Mouse (Mus musculus): ENCODE measurements at regions not wholly inside any gene's neighbourhood (a gene's known extent, or its start where the extent isn't known, plus 50 kb on each side); places are given as distances from the start of the nearest gene placed in this dataset.

DNA sequence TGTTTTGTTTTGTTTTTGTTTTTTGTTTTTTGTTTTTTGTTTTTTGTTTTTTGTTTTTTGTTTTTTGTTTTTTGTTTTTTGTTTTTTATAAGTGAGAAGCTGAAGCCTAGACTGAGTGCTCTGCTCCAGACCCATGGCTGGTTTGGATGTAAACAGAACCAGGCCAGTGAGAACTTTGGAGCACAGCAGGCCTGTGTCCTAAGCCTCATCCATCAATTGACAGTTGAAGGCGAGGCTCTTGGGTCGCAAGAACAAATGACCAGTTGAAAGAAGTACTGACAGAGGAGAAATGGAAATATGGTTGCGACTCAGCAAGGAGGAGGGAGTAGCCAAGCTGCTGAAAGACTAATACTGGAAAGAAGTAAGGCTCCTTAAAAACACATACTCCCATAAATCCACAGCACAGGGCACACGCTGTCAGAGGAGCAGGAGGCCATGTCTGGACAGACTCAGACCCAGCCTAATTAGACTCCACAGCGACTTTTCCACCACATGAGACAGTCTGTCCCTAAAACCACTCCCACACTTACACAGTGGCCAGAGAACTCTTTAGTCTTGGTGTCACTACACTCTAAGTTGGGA, 240.6 kb upstream of the Akirin2 start:
- peak; percentile 45 for DNase-seq (ENCODE audit: low spot score)
- TF ChIP-seq EP300 (IDR thresholded peaks at IDR 0.05) = no peak
- no peak for TF ChIP-seq CTCF (IDR thresholded peaks at IDR 0.05)
- ATAC-seq = peak; percentile 62

DNA sequence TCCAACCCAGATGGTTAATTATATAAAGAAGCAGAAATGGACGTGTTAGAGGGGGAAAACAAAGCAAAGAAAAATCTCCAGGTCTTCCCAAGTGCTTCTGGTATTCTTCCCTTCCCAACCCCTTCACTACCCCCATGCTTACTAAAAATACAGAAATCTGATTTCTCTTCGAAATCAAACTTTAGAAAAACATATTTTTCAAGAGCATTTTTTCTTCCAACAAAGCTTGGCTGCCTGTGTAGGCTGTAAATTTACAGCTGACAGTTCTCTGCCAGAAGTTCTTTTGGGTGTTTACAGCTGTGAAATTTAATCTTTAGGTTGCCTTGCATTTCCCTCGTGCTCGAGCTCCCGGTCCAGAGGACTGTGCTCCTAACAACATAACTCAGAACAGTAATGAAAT, 234.9 kb upstream of the Akirin2 start:
- H3K4me3 ChIP-seq (ENCODE audit: low read depth, low read length) = no peak overlapping the region
- H3K4me1 ChIP-seq (ENCODE audit: insufficient read depth, low read depth, low read length) = no peaks in the 10 kb centered on the region
- H3K4me2 ChIP-seq (replicated peaks; ENCODE audit: low read depth, low read length) = no peak overlapping the region; the same call in 1 of the 2 replicates
- DNase-seq (ENCODE audit: low spot score) (no peak), ATAC-seq (no peak)
- H3K27me3 ChIP-seq (replicated peaks; ENCODE audit: insufficient read depth, low read length) = no peaks in the 10 kb centered on the region
- H3K36me3 ChIP-seq (ENCODE audit: insufficient read depth, low read length) = no peaks in the 10 kb centered on the region
- H3K9ac ChIP-seq (replicated peaks; ENCODE audit: low read depth) = no peak overlapping the region
- no peaks in the 10 kb centered on the region for H3K9me3 ChIP-seq (ENCODE audit: low read length)
- WGBS = 41% methylated on average over 5 of the region's 5 CpGs
- TF ChIP-seq EP300 (IDR thresholded peaks at IDR 0.05) (no peak), CTCF (IDR thresholded peaks at IDR 0.05) (no peak)
- no peak overlapping the region for H3K27ac ChIP-seq (ENCODE audit: low read length)

More for the DNA sequence above, 240.6 kb upstream of the Akirin2 start:
- Histone ChIP-seq H3K27me3 (replicated peaks; ENCODE audit: insufficient read depth, low read length) (no peaks in the 10 kb centered on the region), H3K36me3 (ENCODE audit: insufficient read depth, low read length) (no peaks in the 10 kb centered on the region), H3K9ac (replicated peaks; ENCODE audit: low read depth) (no peak overlapping the region), H3K4me2 (replicated peaks; ENCODE audit: low read depth, low read length) (no peak overlapping the region), H3K27ac (ENCODE audit: low read length) (no peak overlapping the region), H3K4me3 (ENCODE audit: low read depth, low read length) (no peak overlapping the region), H3K4me1 (ENCODE audit: insufficient read depth, low read depth, low read length) (no peaks in the 10 kb centered on the region), H3K9me3 (ENCODE audit: low read length) (no peaks in the 10 kb centered on the region)
- 33% methylated on average over 5 of the region's 5 CpGs for WGBS

DNA sequence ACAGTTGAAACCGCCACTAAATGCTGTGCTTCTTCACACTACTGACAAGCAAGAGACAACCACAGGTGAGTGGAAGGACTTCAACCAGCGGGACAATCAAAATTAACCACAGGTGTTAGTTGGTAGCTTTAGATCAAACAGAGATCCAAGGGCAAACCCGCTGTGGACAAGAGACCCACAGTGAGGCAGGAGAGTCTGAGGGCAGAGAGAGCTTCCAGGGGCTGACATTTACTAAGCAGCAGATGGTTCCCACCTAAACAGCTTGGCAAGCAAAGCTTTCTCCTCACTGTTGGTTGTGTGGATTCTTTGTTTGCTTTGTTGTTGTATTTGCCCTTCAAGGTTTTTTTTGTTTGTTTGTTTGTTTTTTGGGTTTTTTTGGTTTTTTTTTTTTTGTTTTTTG, 227.9 kb upstream of the Akirin2 start:
- WGBS = 50% methylated on average over 3 of the region's 3 CpGs
- no peaks in the 10 kb centered on the region for H3K27me3 ChIP-seq (replicated peaks; ENCODE audit: insufficient read depth, low read length)
- no peak overlapping the region for H3K27ac ChIP-seq (ENCODE audit: low read length)
- no peaks in the 10 kb centered on the region for H3K36me3 ChIP-seq (ENCODE audit: insufficient read depth, low read length)
- H3K4me3 ChIP-seq (ENCODE audit: low read depth, low read length) = no peak overlapping the region
- ATAC-seq = no peak
- no peak for DNase-seq (ENCODE audit: low spot score)
- H3K9me3 ChIP-seq (ENCODE audit: low read length) = no peaks in the 10 kb centered on the region
- H3K4me1 ChIP-seq (ENCODE audit: insufficient read depth, low read depth, low read length) = no peaks in the 10 kb centered on the region
- no peak for TF ChIP-seq EP300 (IDR thresholded peaks at IDR 0.05)
- no peak for TF ChIP-seq CTCF (IDR thresholded peaks at IDR 0.05)
- H3K9ac ChIP-seq (replicated peaks; ENCODE audit: low read depth) = no peak overlapping the region
- no peak overlapping the region for H3K4me2 ChIP-seq (replicated peaks; ENCODE audit: low read depth, low read length)

DNA sequence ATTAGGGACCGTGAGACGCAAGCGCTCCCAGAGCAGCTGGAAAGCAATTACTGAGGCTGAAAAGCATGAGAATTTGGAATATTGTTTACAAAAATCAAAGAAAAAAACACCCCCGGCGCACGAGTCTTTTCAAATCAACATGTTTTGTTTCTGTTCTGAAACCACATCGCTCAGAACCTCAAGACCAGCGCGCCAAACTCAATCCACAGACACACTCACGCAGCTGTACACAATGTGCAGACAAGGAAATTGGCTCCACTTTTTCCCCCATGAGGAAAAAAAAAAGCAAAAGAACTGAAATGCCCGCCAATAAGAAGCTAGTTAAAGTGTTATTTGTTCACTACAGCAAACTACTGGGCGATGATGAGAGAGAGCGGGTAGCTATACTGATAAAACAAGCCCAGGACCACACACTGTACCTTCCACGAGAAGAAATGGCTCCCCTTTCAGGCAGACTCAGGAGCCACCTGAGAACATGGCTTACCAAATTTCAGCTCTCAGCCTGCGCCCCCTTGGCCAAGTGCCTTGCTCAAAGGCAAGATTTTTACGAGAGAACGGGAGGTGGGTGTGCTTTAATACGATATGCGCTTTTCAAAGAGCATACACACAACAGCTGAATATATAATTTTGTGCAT, 222.5 kb upstream of the Akirin2 start:
- Histone ChIP-seq H3K9me3 (ENCODE audit: low read length) (no peaks in the 10 kb centered on the region), H3K4me2 (replicated peaks; ENCODE audit: low read depth, low read length) (peak overlapping the region; percentile 25), H3K4me3 (ENCODE audit: low read depth, low read length) (no peak overlapping the region), H3K4me1 (ENCODE audit: insufficient read depth, low read depth, low read length) (no peaks in the 10 kb centered on the region), H3K36me3 (ENCODE audit: insufficient read depth, low read length) (no peaks in the 10 kb centered on the region), H3K9ac (replicated peaks; ENCODE audit: low read depth) (no peak overlapping the region), H3K27ac (ENCODE audit: low read length) (no peak overlapping the region), H3K27me3 (replicated peaks; ENCODE audit: insufficient read depth, low read length) (no peaks in the 10 kb centered on the region)
- TF ChIP-seq EP300 (IDR thresholded peaks at IDR 0.05) (no peak), CTCF (IDR thresholded peaks at IDR 0.05) (no peak)
- ATAC-seq (peak; percentile 32; the same call in 1 of the 2 replicates), DNase-seq (ENCODE audit: low spot score) (peak; percentile 19)
- 52% methylated on average over 19 of the region's 19 CpGs for WGBS

DNA sequence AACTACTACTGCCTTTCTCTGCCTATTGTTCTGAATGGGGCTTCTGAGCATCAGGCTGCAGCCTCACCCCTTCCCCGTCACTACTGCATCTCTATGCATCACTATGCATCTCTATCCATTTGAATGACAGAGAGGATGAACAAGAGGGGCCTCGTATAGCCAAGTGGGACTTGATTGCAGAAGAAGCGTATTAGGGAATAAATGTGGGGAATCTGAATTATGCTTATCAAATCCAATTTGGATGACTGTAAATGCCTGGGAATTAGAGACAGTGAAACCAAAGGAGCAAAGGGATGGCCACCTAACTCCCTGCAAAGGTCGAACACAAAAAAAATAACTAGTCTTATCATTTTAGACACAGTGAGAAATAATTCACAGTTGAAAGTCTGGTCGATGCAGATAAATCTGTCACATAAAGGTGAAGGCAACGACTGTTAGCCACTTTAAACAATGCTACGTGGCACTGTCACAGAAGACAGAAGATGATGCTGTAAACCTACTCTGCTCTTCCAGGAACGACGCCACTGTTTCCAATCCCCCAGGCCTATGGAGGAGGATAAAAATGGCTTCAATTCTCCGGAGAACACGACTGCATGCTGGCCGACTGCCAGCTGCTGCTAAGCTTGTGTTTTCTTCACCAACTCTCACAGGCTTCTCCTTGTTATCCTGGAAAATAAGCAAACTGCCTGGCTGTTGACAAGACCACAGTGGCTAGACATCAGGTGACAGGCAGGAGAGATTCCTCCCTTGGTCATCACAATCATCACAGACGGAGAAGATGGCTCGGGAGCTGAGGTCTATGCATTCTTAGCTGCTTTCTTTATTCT, 213.6 kb upstream of the Akirin2 start:
- H3K9ac ChIP-seq (replicated peaks; ENCODE audit: low read depth) = no peak overlapping the region

DNA sequence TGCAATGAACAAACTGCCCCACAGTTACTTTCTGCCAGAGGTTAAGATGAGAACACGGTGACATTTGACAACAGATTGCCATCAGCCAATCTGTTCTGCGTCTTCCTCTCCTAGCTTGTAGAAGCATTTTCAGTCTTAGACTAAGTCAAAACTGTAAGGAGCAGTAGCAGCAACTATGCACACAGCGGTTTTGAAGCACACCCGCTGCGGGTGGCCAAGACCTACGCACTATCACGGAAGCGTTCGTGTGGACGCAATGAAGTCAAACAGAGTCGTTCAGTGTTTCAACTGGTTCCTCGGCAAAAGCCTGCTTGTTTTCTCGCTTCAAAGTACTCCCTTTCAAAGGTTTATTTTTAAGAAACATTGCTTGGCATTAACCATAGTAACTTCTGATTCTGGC, 212.9 kb upstream of the Akirin2 start:
- H3K27ac ChIP-seq (ENCODE audit: low read length) = no peak overlapping the region
- WGBS = 35% methylated on average over 13 of the region's 13 CpGs

More for the DNA sequence above, 213.6 kb upstream of the Akirin2 start:
- Histone ChIP-seq H3K4me2 (replicated peaks; ENCODE audit: low read depth, low read length) (peak overlapping the region; percentile 39), H3K27ac (ENCODE audit: low read length) (no peak overlapping the region), H3K9me3 (ENCODE audit: low read length) (no peaks in the 10 kb centered on the region), H3K4me1 (ENCODE audit: insufficient read depth, low read depth, low read length) (no peaks in the 10 kb centered on the region), H3K4me3 (ENCODE audit: low read depth, low read length) (no peak overlapping the region), H3K27me3 (replicated peaks; ENCODE audit: insufficient read depth, low read length) (no peaks in the 10 kb centered on the region), H3K36me3 (ENCODE audit: insufficient read depth, low read length) (no peaks in the 10 kb centered on the region)
- 37% methylated on average over 14 of the region's 14 CpGs for WGBS
- ATAC-seq (no peak), DNase-seq (ENCODE audit: low spot score) (peak; percentile 7)
- no peak for TF ChIP-seq CTCF (IDR thresholded peaks at IDR 0.05)
- no peak for TF ChIP-seq EP300 (IDR thresholded peaks at IDR 0.05)

More for the DNA sequence above, 212.9 kb upstream of the Akirin2 start:
- ATAC-seq (no peak), DNase-seq (ENCODE audit: low spot score) (peak; percentile 22)
- Histone ChIP-seq H3K9ac (replicated peaks; ENCODE audit: low read depth) (no peak overlapping the region), H3K4me2 (replicated peaks; ENCODE audit: low read depth, low read length) (peak overlapping the region; percentile 39), H3K36me3 (ENCODE audit: insufficient read depth, low read length) (no peaks in the 10 kb centered on the region), H3K9me3 (ENCODE audit: low read length) (no peaks in the 10 kb centered on the region), H3K27me3 (replicated peaks; ENCODE audit: insufficient read depth, low read length) (no peaks in the 10 kb centered on the region), H3K4me1 (ENCODE audit: insufficient read depth, low read depth, low read length) (no peaks in the 10 kb centered on the region), H3K4me3 (ENCODE audit: low read depth, low read length) (no peak overlapping the region)
- no peak for TF ChIP-seq EP300 (IDR thresholded peaks at IDR 0.05)
- TF ChIP-seq CTCF (IDR thresholded peaks at IDR 0.05) = no peak
